Mouse (Mus musculus): ENCODE measurements around the gene Rictor. TPM values are rescaled to one million over a fixed set of nuclear protein-coding genes. Genes with fewer than 3 reads are reported as not detected.

Rictor gene
- polyA plus RNA-seq, 1 experiment from 2014 or later = 57.1 TPM

DNA sequence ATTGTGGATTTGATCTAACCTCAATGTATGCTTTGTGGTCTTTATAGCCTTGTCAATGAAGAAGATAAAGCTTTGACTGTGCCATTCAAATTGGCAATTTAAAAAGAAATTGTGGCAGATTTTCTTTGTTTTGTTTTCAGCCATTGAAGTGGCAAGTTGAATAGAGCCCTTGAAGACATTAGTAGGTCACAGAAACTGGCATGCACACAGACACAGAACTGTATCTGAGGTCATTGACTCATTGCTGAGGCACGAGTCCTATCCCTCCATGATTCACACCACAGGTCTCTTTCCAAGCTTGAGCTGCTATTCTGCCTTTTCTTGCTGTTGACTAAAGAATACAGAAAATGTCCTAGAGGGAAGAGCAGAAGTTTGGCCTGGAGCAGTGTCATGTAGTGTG, 141.7 kb downstream of the Rictor start:
- Histone ChIP-seq H3K36me3 (ENCODE audit: control insufficient read depth, insufficient read depth, low read length) (no peaks in the 10 kb centered on the region), H3K27me3 (ENCODE audit: control insufficient read depth, insufficient read depth, low read depth, low read length) (no peaks in the 10 kb centered on the region), H3K9ac (ENCODE audit: low read depth, low read length) (no peak overlapping the region), H3K4me1 (ENCODE audit: control insufficient read depth, insufficient read depth, low read length) (no peaks in the 10 kb centered on the region), H3K9me3 (replicated peaks; ENCODE audit: control insufficient read depth, low read length, poor library complexity, severe bottlenecking) (no peaks in the 10 kb centered on the region), H3K4me2 (ENCODE audit: low read length) (no peak overlapping the region), H3K4me3 (ENCODE audit: low read depth, low read length) (no peak overlapping the region), H3K27ac (ENCODE audit: low read length) (no peak overlapping the region)
- ATAC-seq = no peak
- 40% methylated on average over 1 of the region's 1 CpGs for WGBS

Other genes starting within 250 kb of the Rictor start
- gene Fyb, start 185.5 kb upstream of the Rictor start, polyA plus RNA-seq (2015; fragmentation: Nextera tagmentation; extraction: Ambion mirVana) = 2.0 and 3.1 TPM in 2 replicates
- gene Osmr, start 166.6 kb downstream of the Rictor start, polyA plus RNA-seq (2015; fragmentation: Nextera tagmentation; extraction: Ambion mirVana) = 2.1 and 2.6 TPM in 2 replicates

Data from midbrain, embryonic 16.5 days (tissue).